Mouse (Mus musculus) hindbrain, embryonic 10.5 days (tissue): ENCODE results near the gene Gm28305. TPM values are rescaled to one million over a fixed set of nuclear protein-coding genes. Genes with fewer than 3 reads are reported as not detected.

ENCODE experiments used
- DNase-seq: peaks from one replicate; pipeline ENCODE4 v3.0.0-alpha.2; 2017; ENCODE audit warnings: low spot score
- H3K27ac ChIP-seq: fragments of 300-500 bp; sonication (generic); 2 replicates; pipeline ENCODE4 v1.5.1; 2016; ENCODE audit warnings: mild to moderate bottlenecking, moderate library complexity
- H3K27me3 ChIP-seq: fragments of 300-500 bp; sonication (generic); 2 replicates; pipeline ENCODE4 v1.6.1; 2016; ENCODE audit warnings: mild to moderate bottlenecking; ENCODE audit not compliant: poor library complexity, insufficient read depth, severe bottlenecking
- H3K36me3 ChIP-seq: fragments of 300-500 bp; sonication (generic); 2 replicates; pipeline ENCODE4 v1.6.1; 2016; ENCODE audit warnings: mild to moderate bottlenecking, moderate library complexity
- H3K4me1 ChIP-seq: fragments of 300-500 bp; sonication (generic); replicated peaks from 2 replicates; pipeline ENCODE4 v1.6.1; 2016; ENCODE audit warnings: mild to moderate bottlenecking
- H3K4me3 ChIP-seq: fragments of 300-500 bp; sonication (generic); 2 replicates; pipeline ENCODE4 v1.5.1; 2016; ENCODE audit warnings: mild to moderate bottlenecking, moderate library complexity
- H3K9me3 ChIP-seq: fragments of 300-500 bp; sonication (generic); 2 replicates; pipeline ENCODE4 v1.6.1; 2016; ENCODE audit warnings: mild to moderate bottlenecking, moderate library complexity
- WGBS: fragments of 180-500 bp; shearing (Covaris S2); methylation state at CpG from one replicate; pipeline ENCODE4 v1.1.7; 2016; 5-methylcytosine and 5-hydroxymethylcytosine counted together
- polyA plus RNA-seq: library from polyadenylated mRNA; unstranded; fragments of >200 nt; fragmentation: Nextera tagmentation; extraction: Ambion mirVana; gene quantifications from 2 replicates; pipeline ENCODE4 v1.2.1, GENCODE M21; 2016

Gm28305 gene
- polyA plus RNA-seq, 1 experiment from 2014 or later = not detected

DNA sequence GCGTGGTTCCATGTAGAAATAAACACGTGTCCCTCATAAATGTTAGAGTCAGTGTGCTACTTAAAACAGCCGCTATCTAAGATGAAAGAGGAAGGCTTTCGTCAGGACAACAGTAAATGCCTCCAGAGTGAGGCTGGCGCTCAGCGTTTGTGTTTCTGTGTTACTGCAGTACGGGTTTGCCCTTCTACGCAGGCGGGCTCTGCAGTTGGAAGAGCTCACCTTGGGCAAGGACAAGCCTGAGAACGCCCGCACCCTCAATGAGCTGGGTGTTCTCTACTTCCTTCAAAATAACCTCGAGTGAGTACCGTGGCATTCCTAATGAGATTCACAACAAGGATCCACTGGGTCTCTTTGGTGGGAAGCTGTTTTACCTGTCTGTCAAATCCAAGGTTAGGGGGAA lies 2.2 kb upstream of the Gm28305 start:
- WGBS = 92% methylated on average over 13 of the region's 13 CpGs

DNA sequence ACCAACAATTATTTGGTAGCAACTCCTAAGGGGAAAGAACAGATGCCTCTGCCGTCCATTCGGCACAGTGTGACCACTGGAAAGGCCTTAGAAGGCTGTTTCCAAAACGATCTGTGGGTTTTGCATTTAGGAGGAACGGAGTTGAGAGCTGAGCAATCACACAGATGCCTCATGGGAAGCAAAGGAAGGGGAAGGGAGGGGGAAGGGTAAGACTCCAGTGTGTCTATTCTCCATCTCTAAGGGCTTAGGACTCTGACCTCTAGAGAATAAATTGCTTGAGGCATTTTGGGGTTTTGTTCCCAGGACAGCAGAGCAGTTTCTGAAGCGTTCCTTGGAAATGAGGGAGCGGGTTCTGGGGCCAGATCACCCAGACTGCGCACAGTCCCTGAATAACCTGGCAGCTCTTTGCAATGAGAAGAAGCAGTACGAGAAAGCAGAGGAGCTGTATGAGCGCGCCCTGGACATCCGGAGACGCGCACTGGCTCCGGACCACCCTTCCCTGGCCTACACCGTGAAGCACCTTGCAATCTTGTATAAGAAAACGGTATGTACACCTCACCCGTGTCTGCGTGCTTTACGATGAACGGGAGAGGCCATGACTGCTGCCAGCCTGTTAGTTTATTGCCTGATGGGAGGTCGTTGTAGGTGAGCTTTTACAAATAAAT lies 1.3 kb upstream of the Gm28305 start:
- H3K27ac ChIP-seq = no peak overlapping the region
- 91% methylated on average over 21 of the region's 21 CpGs for WGBS
- peaks cover 7% of the 10 kb centered on the region for H3K4me1 ChIP-seq
- no peak for DNase-seq
- H3K36me3 ChIP-seq = peaks cover 27% of the 10 kb centered on the region
- no peaks in the 10 kb centered on the region for H3K9me3 ChIP-seq
- H3K4me3 ChIP-seq = no peak overlapping the region
- H3K27me3 ChIP-seq = no peaks in the 10 kb centered on the region

More for the DNA sequence above, 2.2 kb upstream of the Gm28305 start:
- Histone ChIP-seq H3K27me3 (no peaks in the 10 kb centered on the region), H3K27ac (no peak overlapping the region), H3K4me1 (peaks cover 7% of the 10 kb centered on the region), H3K36me3 (peaks cover 27% of the 10 kb centered on the region), H3K9me3 (no peaks in the 10 kb centered on the region), H3K4me3 (no peak overlapping the region)
- no peak for DNase-seq

DNA sequence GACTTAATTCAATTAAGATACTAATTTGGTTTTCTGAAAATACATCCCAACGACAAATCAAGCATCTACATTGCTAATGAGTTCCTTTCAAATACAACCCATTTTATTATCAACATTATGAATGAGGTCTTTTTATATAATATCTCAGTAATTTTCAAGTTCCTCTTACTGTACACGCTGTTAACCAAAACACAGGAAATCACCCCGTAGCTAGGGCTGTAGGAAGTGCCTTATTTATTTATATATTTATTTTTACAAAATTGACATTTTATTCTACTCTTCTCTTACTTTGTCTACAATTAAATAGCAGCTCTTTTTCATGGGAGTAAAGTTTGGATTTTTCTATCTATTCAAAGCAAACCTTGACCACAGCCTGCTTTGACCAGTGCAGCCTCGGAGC lies 720 bp upstream of the Gm28305 start:
- no peaks in the 10 kb centered on the region for H3K27me3 ChIP-seq
- H3K4me1 ChIP-seq = peaks cover 7% of the 10 kb centered on the region
- peaks cover 29% of the 10 kb centered on the region for H3K36me3 ChIP-seq
- no peak overlapping the region for H3K4me3 ChIP-seq
- H3K27ac ChIP-seq = no peak overlapping the region
- DNase-seq = no peak
- no peaks in the 10 kb centered on the region for H3K9me3 ChIP-seq
- 92% methylated on average over 4 of the region's 4 CpGs for WGBS

DNA sequence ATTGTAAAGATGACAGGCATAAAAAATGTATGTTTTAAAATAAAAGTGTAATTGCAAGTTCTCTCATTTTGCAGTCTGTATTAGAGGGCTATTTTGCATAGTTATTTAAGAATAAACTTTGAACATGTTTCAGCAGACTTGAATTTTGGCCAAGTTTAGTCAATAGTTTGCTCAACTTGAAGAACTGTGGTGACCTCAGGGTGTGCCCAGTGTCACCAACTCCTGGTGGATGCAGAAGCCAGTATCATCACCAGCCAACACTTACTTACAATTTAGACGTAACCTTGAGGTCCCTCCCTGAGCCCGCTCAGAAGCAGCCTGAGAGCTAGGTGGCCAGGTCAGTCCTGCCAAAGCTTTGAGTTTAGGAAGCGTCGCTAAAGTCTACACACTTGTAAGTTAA lies 3.2 kb downstream of the Gm28305 start:
- H3K36me3 ChIP-seq = peaks cover 45% of the 10 kb centered on the region
- no peaks in the 10 kb centered on the region for H3K9me3 ChIP-seq
- H3K27me3 ChIP-seq = no peaks in the 10 kb centered on the region
- no peak overlapping the region for H3K4me3 ChIP-seq
- 85% methylated on average over 4 of the region's 4 CpGs for WGBS
- H3K4me1 ChIP-seq = no peaks in the 10 kb centered on the region
- no peak overlapping the region for H3K27ac ChIP-seq
- DNase-seq = no peak

DNA sequence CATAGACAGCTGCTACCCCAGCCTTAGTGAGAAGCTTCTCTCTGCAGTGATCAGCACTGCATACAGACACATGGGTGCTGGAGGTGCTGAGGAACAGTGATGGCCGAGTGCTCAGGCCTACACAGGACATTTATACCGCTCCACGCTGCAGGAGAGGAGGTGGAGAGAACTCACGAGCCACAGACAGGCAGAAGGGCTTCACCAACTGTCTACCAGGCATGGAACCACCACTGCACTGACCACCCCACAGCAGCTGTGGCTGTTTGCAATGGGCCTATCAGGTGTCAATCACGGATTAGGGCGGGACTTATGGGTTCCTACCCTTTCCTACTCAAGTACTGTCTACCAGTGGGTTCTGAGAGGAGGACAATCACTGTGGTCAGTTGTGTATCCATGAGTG lies 10.6 kb downstream of the Gm28305 start:
- DNase-seq = no peak
- Histone ChIP-seq H3K4me3 (no peak overlapping the region), H3K36me3 (peaks cover 97% of the 10 kb centered on the region), H3K9me3 (no peaks in the 10 kb centered on the region), H3K27ac (no peak overlapping the region), H3K27me3 (no peaks in the 10 kb centered on the region), H3K4me1 (no peaks in the 10 kb centered on the region)
- 90% methylated on average over 6 of the region's 6 CpGs for WGBS

DNA sequence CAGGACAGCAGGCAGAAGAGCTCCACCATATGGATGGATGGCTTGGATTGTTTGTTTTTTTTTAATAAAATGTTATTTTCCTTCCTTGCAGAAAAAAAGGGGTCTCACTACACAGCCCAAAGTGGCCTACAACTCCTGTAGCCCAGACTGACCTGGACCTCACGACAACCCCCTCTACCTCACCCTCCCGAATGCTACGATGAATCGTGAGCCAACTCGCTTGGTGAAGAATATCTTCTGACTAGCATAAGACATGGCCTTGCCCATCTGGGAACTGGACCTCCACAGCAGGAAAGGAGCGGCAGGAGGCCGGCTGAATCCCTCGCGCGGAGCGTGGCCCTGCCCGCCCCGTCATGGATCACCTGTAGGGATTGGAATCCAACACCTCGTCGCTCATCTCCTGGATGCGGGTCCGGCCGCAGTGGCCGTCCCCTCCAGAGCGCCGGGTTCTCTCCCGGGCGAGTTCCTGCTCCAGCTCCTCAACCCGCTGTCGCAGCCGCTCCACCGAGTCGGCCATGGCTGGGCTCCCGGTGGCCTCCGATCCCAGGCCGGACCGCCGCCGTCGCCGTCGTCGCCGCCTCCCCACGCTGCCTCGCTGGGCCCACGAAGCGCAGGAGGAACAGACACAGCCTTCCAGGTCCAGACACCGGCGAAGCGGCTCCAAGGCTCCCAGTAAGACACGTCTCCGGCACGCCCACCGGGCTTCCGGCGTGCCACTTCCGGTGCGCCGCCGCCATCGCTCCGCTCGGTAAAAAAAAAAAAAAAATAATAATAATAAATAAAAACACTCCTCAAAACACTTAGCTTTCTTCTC lies 22.2 kb downstream of the Gm28305 start, which contains the start of gene Uba5:
Uba5 (minus strand) TSS at position 705 of the 814 bp plus-strand sequence.
- WGBS = under 1% methylated on average over 59 of the region's 59 CpGs
- DNase-seq = peak; percentile 71
- Histone ChIP-seq H3K4me1 (peaks cover 20% of the 10 kb centered on the region), H3K27me3 (no peaks in the 10 kb centered on the region), H3K9me3 (no peaks in the 10 kb centered on the region), H3K36me3 (peaks cover 29% of the 10 kb centered on the region), H3K4me3 (peak within 1 kb of the TSS; percentile 97), H3K27ac (peak within 1 kb of the TSS; percentile 93)

DNA sequence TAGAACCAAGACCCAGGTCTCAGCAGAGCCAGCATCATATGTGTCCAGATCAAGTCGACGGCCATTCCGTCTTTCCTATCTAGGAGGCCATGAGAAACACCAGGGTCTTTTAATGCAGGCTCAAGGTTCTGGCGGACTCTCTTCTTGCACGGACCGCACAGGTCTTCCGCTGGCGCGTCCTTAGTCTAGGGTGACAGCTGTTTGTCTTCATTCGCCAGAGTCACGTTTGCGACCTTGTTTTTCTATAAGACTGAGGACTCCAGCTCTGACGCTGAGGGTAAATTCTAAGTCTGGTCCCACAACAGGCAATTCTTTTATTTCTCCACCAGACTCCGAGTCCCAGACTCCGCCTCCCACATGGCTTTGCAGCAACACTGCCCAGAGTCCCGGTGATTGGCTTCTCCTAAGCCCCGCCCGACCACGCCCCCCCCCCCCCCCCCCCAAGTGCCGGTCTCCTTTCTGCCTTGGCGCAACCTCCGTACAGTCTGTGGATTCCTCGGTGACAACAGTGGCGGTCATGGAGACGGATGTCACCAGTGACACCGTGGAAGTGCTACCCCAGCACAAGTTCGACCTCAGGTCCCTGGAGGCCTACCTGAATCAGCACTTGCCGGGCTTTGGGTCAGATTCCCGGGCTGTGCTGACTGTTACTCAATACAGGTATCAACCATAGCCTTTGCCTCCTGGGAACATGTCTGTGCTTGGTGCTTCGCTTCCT lies 22.9 kb downstream of the Gm28305 start, which contains the start of gene Acad11:
Acad11 (plus strand) TSS at position 134 of the 718 bp plus-strand sequence.
- H3K9me3 ChIP-seq = no peaks in the 10 kb centered on the region
- peak within 1 kb of the TSS; percentile 97 for H3K4me3 ChIP-seq
- peaks cover 22% of the 10 kb centered on the region for H3K36me3 ChIP-seq
- H3K27ac ChIP-seq = peak within 1 kb of the TSS; percentile 93
- no peaks in the 10 kb centered on the region for H3K27me3 ChIP-seq
- peaks cover 20% of the 10 kb centered on the region for H3K4me1 ChIP-seq
- under 1% methylated on average over 30 of the region's 30 CpGs for WGBS
- peak; percentile 89 for DNase-seq

DNA sequence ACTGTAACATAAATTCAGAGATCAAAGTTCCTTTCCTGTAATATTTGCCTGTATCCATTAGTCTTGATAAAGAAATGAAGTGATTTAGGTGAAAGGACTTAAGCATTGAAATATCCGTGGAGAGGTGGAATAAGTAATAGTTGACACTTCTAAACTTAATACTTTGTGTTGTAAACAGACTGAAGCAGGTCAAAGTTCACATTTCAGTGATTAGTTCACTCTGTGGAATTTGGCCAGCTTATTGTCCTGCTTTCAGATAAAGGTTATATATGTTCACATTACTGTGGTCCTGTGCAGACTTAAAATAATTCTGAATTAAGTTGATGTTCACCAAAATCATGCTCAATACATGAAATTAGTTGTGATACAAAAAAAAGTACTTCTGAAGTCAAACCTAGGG lies 24.1 kb downstream of the Gm28305 start:
- no peaks in the 10 kb centered on the region for H3K27me3 ChIP-seq
- 41% methylated on average over 1 of the region's 1 CpGs for WGBS
- no peak overlapping the region for H3K27ac ChIP-seq
- H3K36me3 ChIP-seq = peaks cover 14% of the 10 kb centered on the region
- no peak for DNase-seq
- peaks cover 20% of the 10 kb centered on the region for H3K4me1 ChIP-seq
- H3K9me3 ChIP-seq = no peaks in the 10 kb centered on the region
- H3K4me3 ChIP-seq = no peak overlapping the region

DNA sequence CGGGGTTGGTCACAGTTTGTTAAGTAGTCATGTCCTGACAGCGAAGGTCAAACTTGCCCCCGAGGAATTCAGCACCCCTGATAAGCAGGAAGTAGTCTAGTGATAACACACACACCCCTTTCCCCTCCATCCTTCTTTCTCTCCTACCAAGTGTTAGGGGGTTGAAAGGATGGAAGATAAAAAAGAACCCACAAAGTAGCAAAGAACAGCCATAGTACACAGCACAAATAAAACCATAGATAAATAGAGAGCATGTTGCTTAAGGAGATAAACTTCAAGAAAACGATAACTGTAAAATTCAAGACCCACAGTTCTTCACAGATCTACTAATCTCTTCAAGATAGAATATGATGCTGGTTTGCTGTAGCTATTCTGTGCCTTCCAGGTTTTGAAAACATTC lies 29.8 kb downstream of the Gm28305 start:
- H3K4me1 ChIP-seq = no peaks in the 10 kb centered on the region
- no peak overlapping the region for H3K4me3 ChIP-seq
- H3K9me3 ChIP-seq = no peaks in the 10 kb centered on the region
- no peak for DNase-seq
- no peaks in the 10 kb centered on the region for H3K36me3 ChIP-seq
- H3K27ac ChIP-seq = no peak overlapping the region
- H3K27me3 ChIP-seq = no peaks in the 10 kb centered on the region
- 86% methylated on average over 4 of the region's 4 CpGs for WGBS

DNA sequence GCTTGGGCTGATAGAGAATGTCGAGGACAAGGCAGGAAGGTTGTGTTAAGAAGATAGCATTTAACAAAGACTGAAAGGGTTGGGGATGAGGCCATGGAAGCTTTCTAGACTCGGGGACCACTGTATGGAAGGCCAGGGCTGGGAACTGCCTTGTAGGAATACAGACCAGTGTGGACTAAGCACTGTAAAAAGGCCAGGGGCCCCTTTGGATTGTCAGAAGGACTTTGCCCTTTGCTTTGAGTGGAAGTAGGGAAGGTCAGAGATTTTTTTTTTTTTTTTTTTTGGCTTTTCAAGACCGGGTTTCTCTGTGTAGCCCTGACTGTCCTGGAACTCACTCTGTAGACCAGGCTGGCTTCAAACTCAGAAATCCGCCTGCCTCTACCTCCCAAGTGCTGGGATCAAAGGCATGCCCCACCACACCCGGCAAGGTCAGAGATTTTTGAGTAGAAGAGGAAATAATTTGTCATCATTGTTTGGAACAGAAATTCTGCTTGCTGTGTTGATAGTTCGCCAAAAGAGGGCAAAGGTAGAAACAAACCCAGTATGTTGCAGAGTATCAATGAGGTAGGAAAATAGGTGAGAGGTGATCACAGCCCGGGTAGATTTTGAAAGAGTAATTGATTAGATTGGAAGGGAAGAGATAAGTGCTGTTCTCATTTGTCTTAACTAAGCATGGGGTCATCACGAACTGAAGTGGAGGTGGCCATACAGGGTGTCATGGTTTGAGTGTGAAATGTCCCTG lies 30.6 kb downstream of the Gm28305 start:
- H3K9me3 ChIP-seq = no peaks in the 10 kb centered on the region
- no peak for DNase-seq
- H3K4me1 ChIP-seq = no peaks in the 10 kb centered on the region
- WGBS = 83% methylated on average over 8 of the region's 8 CpGs
- no peak overlapping the region for H3K4me3 ChIP-seq
- H3K27me3 ChIP-seq = no peaks in the 10 kb centered on the region
- no peak overlapping the region for H3K27ac ChIP-seq
- no peaks in the 10 kb centered on the region for H3K36me3 ChIP-seq

DNA sequence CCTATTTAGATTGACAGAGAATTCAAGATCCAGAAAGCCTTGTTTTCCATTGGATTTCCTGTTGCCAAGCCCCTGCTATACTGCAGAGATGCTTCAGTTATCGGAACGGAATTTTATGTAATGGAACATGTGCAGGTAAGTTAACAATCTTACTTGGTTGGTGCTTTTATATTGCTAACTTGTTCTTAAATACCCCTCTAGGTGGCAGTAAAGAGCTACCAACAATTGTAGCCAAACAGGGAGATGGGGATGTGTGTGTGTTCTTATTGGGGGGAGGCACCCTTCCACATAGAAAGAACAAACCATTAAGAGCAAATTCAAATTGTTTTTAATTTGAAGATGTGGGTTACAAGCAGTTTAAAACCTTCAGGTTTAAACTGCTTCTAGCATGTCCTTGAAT lies 35.3 kb downstream of the Gm28305 start:
- 70% methylated on average over 2 of the region's 2 CpGs for WGBS
- no peak for DNase-seq

DNA sequence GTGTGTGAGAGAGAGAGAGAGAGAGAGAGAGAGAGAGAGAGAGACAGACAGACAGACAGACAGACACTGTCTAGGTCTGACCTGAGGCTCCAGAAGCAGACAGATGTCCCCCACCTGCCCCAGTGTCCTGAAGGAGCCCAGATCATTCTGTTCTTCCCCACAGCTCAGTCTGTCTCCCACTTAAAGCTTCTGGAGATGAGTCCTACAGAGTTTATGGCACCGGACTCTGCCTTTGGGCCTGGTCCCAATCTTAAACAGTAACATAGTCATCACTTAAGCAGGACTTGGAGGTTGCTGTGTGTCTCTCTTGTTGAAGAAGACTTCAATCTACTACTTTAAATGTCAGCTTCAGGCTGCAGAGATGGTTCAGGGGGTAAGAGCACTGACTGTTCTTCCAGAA lies 38.3 kb downstream of the Gm28305 start:
- no peaks in the 10 kb centered on the region for H3K27me3 ChIP-seq
- DNase-seq = no peak
- H3K27ac ChIP-seq = no peak overlapping the region
- no peaks in the 10 kb centered on the region for H3K36me3 ChIP-seq
- 93% methylated on average over 1 of the region's 1 CpGs for WGBS
- no peaks in the 10 kb centered on the region for H3K4me1 ChIP-seq
- H3K4me3 ChIP-seq = no peak overlapping the region
- H3K9me3 ChIP-seq = no peaks in the 10 kb centered on the region

More for the DNA sequence above, 35.3 kb downstream of the Gm28305 start:
- Histone ChIP-seq H3K9me3 (no peaks in the 10 kb centered on the region), H3K4me3 (no peak overlapping the region), H3K4me1 (no peaks in the 10 kb centered on the region), H3K27ac (no peak overlapping the region), H3K27me3 (no peaks in the 10 kb centered on the region), H3K36me3 (no peaks in the 10 kb centered on the region)
